In genomic region chr3:59744181-59744580, GRCm38 (mm10) we compare ENCODE assay signal across 11 mouse cellular contexts. TPM values are rescaled to one million over a fixed set of nuclear protein-coding genes. Genes with fewer than 3 reads are reported as not detected.
DNase-seq lines count a peak whose midpoint lies in the region; ATAC-seq and TF ChIP-seq lines count a peak whose summit lies in the region.
"Had no signal": no experiment of that assay in that cellular context is flagged by ENCODE, and none has a peak within 500 bp of the region (broad histone marks: within the 10 kb centered on the region; RNA-seq: fewer than 3 reads in every experiment).

No protein-coding gene starts in this region.

- H3K27ac ChIP-seq in limb, embryonic 11.5 days (replicated peaks; ENCODE audit: low read depth, low read length) = no peak overlapping the region
- H3K27ac ChIP-seq in limb, embryonic 10.5 days = no peak overlapping the region
- no peak overlapping the region for H3K27ac ChIP-seq in MEL (ENCODE audit: control insufficient read depth, low read depth, low read length)
- no peak overlapping the region for H3K27ac ChIP-seq in kidney, embryonic 15.5 days
- H3K27ac ChIP-seq: intestine, embryonic 15.5 days had no signal

- no peaks in the 10 kb centered on the region for H3K36me3 ChIP-seq in limb, embryonic 11.5 days (ENCODE audit: control insufficient read depth, insufficient read depth, low read length)
- no peaks in the 10 kb centered on the region for H3K36me3 ChIP-seq in limb, embryonic 10.5 days
- H3K36me3 ChIP-seq in MEL (ENCODE audit: control insufficient read depth in 1 of 2, insufficient read depth in 2 of 2, low read length in 2 of 2) = no peaks in the 10 kb centered on the region
- no peaks in the 10 kb centered on the region for H3K36me3 ChIP-seq in kidney, embryonic 15.5 days
- H3K36me3 ChIP-seq: G1E; intestine, embryonic 15.5 days had no signal

- no peaks in the 10 kb centered on the region for H3K4me1 ChIP-seq in limb, embryonic 11.5 days (ENCODE audit: control insufficient read depth, insufficient read depth, low read length)
- no peaks in the 10 kb centered on the region for H3K4me1 ChIP-seq in limb, embryonic 10.5 days
- H3K4me1 ChIP-seq in MEL (ENCODE audit: control insufficient read depth in 1 of 2, insufficient read depth in 2 of 2, low read length in 2 of 2) = no peaks in the 10 kb centered on the region
- H3K4me1 ChIP-seq in kidney, embryonic 15.5 days = no peaks in the 10 kb centered on the region
- H3K4me1 ChIP-seq: intestine, embryonic 15.5 days; megakaryocyte, embryonic 14.5 days had no signal

- no peaks in the 10 kb centered on the region for H3K27me3 ChIP-seq in limb, embryonic 11.5 days (ENCODE audit: control insufficient read depth, insufficient read depth, low read length)
- H3K27me3 ChIP-seq in limb, embryonic 10.5 days (ENCODE audit: low read depth, poor library complexity, severe bottlenecking) = no peaks in the 10 kb centered on the region
- H3K27me3 ChIP-seq in MEL (ENCODE audit: control insufficient read depth in 1 of 2, insufficient read depth in 2 of 2, low read length in 2 of 2) = no peaks in the 10 kb centered on the region
- no peaks in the 10 kb centered on the region for H3K27me3 ChIP-seq in kidney, embryonic 15.5 days
- H3K27me3 ChIP-seq: intestine, embryonic 15.5 days; megakaryocyte, embryonic 14.5 days had no signal

- TF ChIP-seq CTCF in MEL (IDR thresholded peaks at IDR 0.05 in 2 of 3, conservative IDR thresholded peaks at IDR 0.05 in 1 of 3; ENCODE audit: control insufficient read depth in 1 of 3, insufficient read depth in 1 of 3, low read depth in 2 of 3, low read length in 3 of 3, poor library complexity in 1 of 3, severe bottlenecking in 1 of 3) = peak in 1 of 3 experiments; percentile 38; a peak in 3 of 6 replicates

- no peak overlapping the region for H3K9ac ChIP-seq in limb, embryonic 11.5 days (ENCODE audit: low read length)
- H3K9ac ChIP-seq in MEL (ENCODE audit: control insufficient read depth, low read depth, low read length, poor library complexity, severe bottlenecking) = no peak overlapping the region
- no peak overlapping the region for H3K9ac ChIP-seq in kidney, embryonic 15.5 days
- H3K9ac ChIP-seq: intestine, embryonic 15.5 days had no signal

- 10% methylated on average over 2 of the region's 2 CpGs for WGBS in limb, embryonic 11.5 days
- 19% methylated on average over 2 of the region's 2 CpGs for WGBS in limb, embryonic 10.5 days
- 14% methylated on average over 2 of the region's 2 CpGs for WGBS in kidney, embryonic 15.5 days

- no peaks in the 10 kb centered on the region for H3K79me2 ChIP-seq in MEL (ENCODE audit: control insufficient read depth, insufficient read depth, low read length, poor library complexity)

- peak; percentile 40 for TF ChIP-seq RAD21 in MEL (IDR thresholded peaks at IDR 0.05; ENCODE audit: low read depth, low read length)

- no peak for ATAC-seq in cerebellum, adult (ENCODE audit: insufficient number of reproducible peaks, low FRiP score, low TSS enrichment)
- no peak for ATAC-seq in limb, embryonic 11.5 days (ENCODE audit: insufficient number of reproducible peaks, low FRiP score, low TSS enrichment, low read depth)
- ATAC-seq in kidney, embryonic 15.5 days (replicated peaks; ENCODE audit: low FRiP score) = no peak
- ATAC-seq: intestine, embryonic 15.5 days had no signal

- no peak overlapping the region for H3K4me3 ChIP-seq in limb, embryonic 11.5 days (ENCODE audit: low read depth, low read length)
- no peak overlapping the region for H3K4me3 ChIP-seq in limb, embryonic 10.5 days
- H3K4me3 ChIP-seq in MEL (ENCODE audit: control insufficient read depth in 1 of 2, insufficient read depth in 1 of 2, low read depth in 2 of 2, low read length in 2 of 2) = no peak overlapping the region
- H3K4me3 ChIP-seq in kidney, embryonic 15.5 days (replicated peaks) = no peak overlapping the region
- H3K4me3 ChIP-seq: intestine, embryonic 15.5 days; megakaryocyte, embryonic 14.5 days had no signal

- TF ChIP-seq EP300 in MEL (IDR thresholded peaks at IDR 0.05; ENCODE audit: low read depth in 1 of 2, low read length in 2 of 2) = no peak

- TF ChIP-seq POLR2A in MEL (IDR thresholded peaks at IDR 0.05; ENCODE audit: control insufficient read depth in 1 of 2, insufficient read depth in 1 of 2, low read depth in 1 of 2, low read length in 2 of 2, poor library complexity in 1 of 2) = no peak

- H3K4me2 ChIP-seq in limb, embryonic 11.5 days (ENCODE audit: low read depth, severe bottlenecking) = no peak overlapping the region
- no peak overlapping the region for H3K4me2 ChIP-seq in kidney, embryonic 15.5 days
- H3K4me2 ChIP-seq: intestine, embryonic 15.5 days had no signal

- peak; percentile 65 to 72 for DNase-seq in cerebellum, postnatal 10 days
- peak; percentile 26 for DNase-seq in limb, embryonic 11.5 days (ENCODE audit: low spot score)
- DNase-seq in limb, embryonic 10.5 days (ENCODE audit: low spot score) = no peak
- peak; percentile 40 for DNase-seq in MEL (ENCODE audit: low read depth, low spot score)
- DNase-seq in induced T-regulatory cell, adult 2 months (ENCODE audit: low read depth) = peak; percentile 56
- no peak for DNase-seq in yolk sac, embryonic 10.5 days (ENCODE audit: low spot score)

- no peaks in the 10 kb centered on the region for H3K9me3 ChIP-seq in limb, embryonic 11.5 days (ENCODE audit: control insufficient read depth, low read length)
- no peaks in the 10 kb centered on the region for H3K9me3 ChIP-seq in limb, embryonic 10.5 days (replicated peaks)
- no peaks in the 10 kb centered on the region for H3K9me3 ChIP-seq in MEL (replicated peaks; ENCODE audit: insufficient read depth, low read length)
- no peaks in the 10 kb centered on the region for H3K9me3 ChIP-seq in kidney, embryonic 15.5 days (replicated peaks)
- H3K9me3 ChIP-seq: G1E; intestine, embryonic 15.5 days; megakaryocyte, embryonic 14.5 days had no signal

TF ChIP-seq in MEL, 35 proteins besides CTCF, POLR2A, EP300 and RAD21:
- TF ChIP-seq ZC3H11A (IDR thresholded peaks at IDR 0.05; ENCODE audit: low read depth, low read length) = peak; percentile 25
- TF ChIP-seq SMC3 (IDR thresholded peaks at IDR 0.05; ENCODE audit: low read depth, low read length) = peak; percentile 47
- TF ChIP-seq BHLHE40 (IDR thresholded peaks at IDR 0.05; ENCODE audit: borderline replicate concordance, low read depth, low read length) = no peak

RNA-seq across cellular contexts. Expression of gene Gm5538, which starts 14.6 kb away (rescaled TPM):
- polyA plus RNA-seq in limb, embryonic 11.5 days (2014; fragmentation: Nextera tagmentation; extraction: Ambion mirVana) = not detected in 2 replicates
- not detected in 2 replicates for polyA plus RNA-seq in limb, embryonic 10.5 days (2016; fragmentation: Nextera tagmentation; extraction: Ambion mirVana)
- not detected in 2 replicates for total RNA-seq in MEL (2012; rRNA removed)
- polyA plus RNA-seq in MEL (2012; ENCODE audit: insufficient read depth in 1 of 2, insufficient read length in 2 of 2, low read depth in 1 of 2, low replicate concordance in 2 of 2, missing spikeins in 1 of 2) = not detected
- polyA plus RNA-seq in kidney, embryonic 15.5 days (2015; fragmentation: Nextera tagmentation; extraction: Ambion mirVana) = not detected in 2 replicates
- total RNA-seq: G1E had no signal
- polyA plus RNA-seq: G1E; intestine, embryonic 15.5 days had no signal

Comparison
In these comparisons a context has a peak if more than half of its experiments do, and no peak if none do; other contexts are left out.
1. DNase-seq: peak in cerebellum, postnatal 10 days (2 of 2), limb, embryonic 11.5 days (single experiment), MEL (single experiment) and induced T-regulatory cell, adult 2 months (single experiment); none in limb, embryonic 10.5 days (single experiment) and yolk sac, embryonic 10.5 days (single experiment).